Comparison of ENCODE assay signal across 25 mouse cellular contexts in the genomic region with DNA sequence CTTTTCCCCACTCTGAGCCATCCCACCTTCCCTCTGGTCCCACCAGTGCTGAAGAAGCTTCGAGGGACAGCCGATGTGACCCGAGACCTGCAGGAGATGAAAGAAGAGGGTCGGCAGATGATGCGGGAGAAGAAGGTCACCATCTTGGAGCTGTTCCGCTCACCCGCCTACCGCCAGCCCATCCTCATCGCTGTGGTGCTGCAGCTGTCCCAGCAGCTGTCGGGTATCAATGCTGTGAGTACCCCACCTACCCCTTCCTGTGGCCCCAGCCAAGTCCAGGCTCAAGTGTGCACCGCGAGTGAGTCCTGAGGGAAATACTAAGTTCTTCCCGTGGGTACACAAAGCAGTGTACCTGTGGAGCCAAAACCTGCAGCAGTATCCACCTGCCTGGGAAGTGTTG. TPM values are rescaled to one million over a fixed set of nuclear protein-coding genes. Genes with fewer than 3 reads are reported as not detected.
"Had no signal": no experiment of that assay in that cellular context is flagged by ENCODE, and none has a peak within 500 bp of the region (broad histone marks: within the 10 kb centered on the region; RNA-seq: fewer than 3 reads in every experiment).

No protein-coding gene starts in this region.

- DNase-seq: gastrocnemius, postnatal 14 days; gastrocnemius, postnatal 36 days; heart, adult 11 months; heart, adult 2 months; heart, postnatal 14 days; heart, postnatal 36 days; kidney, adult 11 months; kidney, adult 2 months; kidney, adult 9 months; kidney, postnatal 14 days; kidney, postnatal 36 days; layer of hippocampus, adult 9-11 months; layer of hippocampus, postnatal 36 days had no signal

- H3K4me2 ChIP-seq: heart, embryonic 13.5 days; heart, embryonic 15.5 days; hindbrain, embryonic 13.5 days; hindbrain, embryonic 15.5 days; kidney, embryonic 15.5 days; limb, embryonic 12.5 days had no signal

- H3K4me3 ChIP-seq: heart, adult 2 months; heart, embryonic 13.5 days; heart, embryonic 15.5 days; hindbrain, embryonic 13.5 days; hindbrain, embryonic 15.5 days; kidney, embryonic 15.5 days; limb, embryonic 10.5 days; limb, embryonic 12.5 days had no signal

- H3K9me3 ChIP-seq: heart, embryonic 13.5 days; heart, embryonic 15.5 days; hindbrain, embryonic 13.5 days; hindbrain, embryonic 15.5 days; kidney, embryonic 15.5 days; limb, embryonic 10.5 days; limb, embryonic 12.5 days had no signal

- ATAC-seq: hindbrain, postnatal 0 days; intestine, embryonic 16.5 days had no signal

- H3K27me3 ChIP-seq: heart, embryonic 13.5 days; heart, embryonic 15.5 days; hindbrain, embryonic 13.5 days; hindbrain, embryonic 15.5 days; kidney, embryonic 15.5 days; limb, embryonic 12.5 days had no signal

- H3K27ac ChIP-seq: heart, adult 2 months; heart, embryonic 13.5 days; heart, embryonic 15.5 days; hindbrain, embryonic 13.5 days; hindbrain, embryonic 15.5 days; hindbrain, postnatal 0 days; kidney, embryonic 15.5 days; kidney, postnatal 0 days; limb, embryonic 10.5 days; limb, embryonic 12.5 days; liver, embryonic 14.5 days had no signal

- H3K9ac ChIP-seq: heart, embryonic 13.5 days; heart, embryonic 15.5 days; hindbrain, embryonic 13.5 days; hindbrain, embryonic 15.5 days; kidney, embryonic 15.5 days; limb, embryonic 12.5 days; liver, embryonic 14.5 days had no signal

RNA-seq across cellular contexts. Expression of gene Ermap, which starts 56.5 kb away (rescaled TPM):
- polyA plus RNA-seq: liver, adult 2 months had no signal
